ENCODE assay signal across 8 mouse cellular contexts in genomic region chr9:57861951-57862471, GRCm38 (mm10). TPM values are rescaled to one million over a fixed set of nuclear protein-coding genes. Genes with fewer than 3 reads are reported as not detected.
DNase-seq lines count a peak whose midpoint lies in the region; ATAC-seq and TF ChIP-seq lines count a peak whose summit lies in the region.

No protein-coding gene starts in this region.

- H3K9ac ChIP-seq in intestine, postnatal 0 days (ENCODE audit: low read depth, low read length): no peak overlapping the region
- H3K9ac ChIP-seq in intestine, embryonic 15.5 days: no peak overlapping the region
- no peak overlapping the region for H3K9ac ChIP-seq in embryonic facial prominence, embryonic 14.5 days (ENCODE audit: low read depth, low read length)
- no peak overlapping the region for H3K9ac ChIP-seq in hindbrain, embryonic 14.5 days

- intact Hi-C loops in left cerebral cortex, postnatal 25 days (cut with DNase I): loop anchor here (1.0 to 2.0 kb wide), 2 partner anchors 49 to 136 kb away; partner anchors contain the start of gene Ubl7

- no peak for ATAC-seq in intestine, postnatal 0 days
- no peak for ATAC-seq in intestine, embryonic 15.5 days
- ATAC-seq in embryonic facial prominence, embryonic 14.5 days (ENCODE audit: low read depth): peak; percentile 71
- ATAC-seq in hindbrain, embryonic 14.5 days (ENCODE audit: low FRiP score): peak; percentile 79; the same call in 1 of the 2 replicates

- H3K27me3 ChIP-seq in intestine, postnatal 0 days (replicated peaks; ENCODE audit: control insufficient read depth, insufficient read depth, low read length): no peaks in the 10 kb centered on the region
- no peaks in the 10 kb centered on the region for H3K27me3 ChIP-seq in intestine, embryonic 15.5 days (replicated peaks)
- no peaks in the 10 kb centered on the region for H3K27me3 ChIP-seq in embryonic facial prominence, embryonic 14.5 days (replicated peaks; ENCODE audit: control insufficient read depth, insufficient read depth, low read length)
- H3K27me3 ChIP-seq in hindbrain, embryonic 14.5 days (ENCODE audit: control insufficient read depth, insufficient read depth, low read length): no peaks in the 10 kb centered on the region

- H3K4me2 ChIP-seq in intestine, postnatal 0 days (replicated peaks; ENCODE audit: low read depth): no peak overlapping the region
- no peak overlapping the region for H3K4me2 ChIP-seq in intestine, embryonic 15.5 days (replicated peaks)
- no peak overlapping the region for H3K4me2 ChIP-seq in embryonic facial prominence, embryonic 14.5 days (ENCODE audit: low read depth, low read length)
- peak overlapping the region; percentile 18; the same call in 1 of the 2 replicates for H3K4me2 ChIP-seq in hindbrain, embryonic 14.5 days (replicated peaks)

- no peak overlapping the region for H3K27ac ChIP-seq in intestine, postnatal 0 days (ENCODE audit: low read depth, low read length)
- no peak overlapping the region for H3K27ac ChIP-seq in intestine, embryonic 15.5 days
- no peak overlapping the region for H3K27ac ChIP-seq in embryonic facial prominence, embryonic 14.5 days (replicated peaks; ENCODE audit: low read depth, low read length)
- no peak overlapping the region for H3K27ac ChIP-seq in hindbrain, embryonic 14.5 days

- H3K4me1 ChIP-seq in intestine, postnatal 0 days (replicated peaks; ENCODE audit: control insufficient read depth, insufficient read depth, low read length): no peaks in the 10 kb centered on the region
- no peaks in the 10 kb centered on the region for H3K4me1 ChIP-seq in intestine, embryonic 15.5 days (replicated peaks)
- H3K4me1 ChIP-seq in embryonic facial prominence, embryonic 14.5 days (ENCODE audit: control insufficient read depth, insufficient read depth, low read length): no peaks in the 10 kb centered on the region
- H3K4me1 ChIP-seq in hindbrain, embryonic 14.5 days (replicated peaks; ENCODE audit: control insufficient read depth, insufficient read depth, low read length): no peaks in the 10 kb centered on the region

- WGBS in intestine, postnatal 0 days: 47% methylated on average over 9 of the region's 9 CpGs
- 47% methylated on average over 9 of the region's 9 CpGs for WGBS in intestine, embryonic 15.5 days
- 43% methylated on average over 9 of the region's 9 CpGs for WGBS in embryonic facial prominence, embryonic 14.5 days
- WGBS in hindbrain, embryonic 14.5 days: 32% methylated on average over 9 of the region's 9 CpGs

- no peaks in the 10 kb centered on the region for H3K9me3 ChIP-seq in intestine, postnatal 0 days (ENCODE audit: control insufficient read depth)
- no peaks in the 10 kb centered on the region for H3K9me3 ChIP-seq in intestine, embryonic 15.5 days
- H3K9me3 ChIP-seq in embryonic facial prominence, embryonic 14.5 days (ENCODE audit: control insufficient read depth, low read length): no peaks in the 10 kb centered on the region
- H3K9me3 ChIP-seq in hindbrain, embryonic 14.5 days (ENCODE audit: control insufficient read depth, low read length): no peaks in the 10 kb centered on the region

- peak; percentile 71 for DNase-seq in adrenal gland, postnatal 14 days
- peak; percentile 58 for DNase-seq in embryonic facial prominence, embryonic 14.5 days (ENCODE audit: low spot score)
- DNase-seq in hindbrain, embryonic 14.5 days (ENCODE audit: low spot score): peak; percentile 79
- peak; percentile 62 to 88 for DNase-seq in left cerebral cortex, postnatal 25 days (ENCODE audit: low spot score in 2 of 2)
- DNase-seq in monocyte, adult 2 months (ENCODE audit: low read depth in 1 of 2, low spot score in 2 of 2): peak; percentile 18 to 27
- peak; percentile 49 to 70 for DNase-seq in spleen, postnatal 4 days (ENCODE audit: low spot score in 2 of 2)

- TF ChIP-seq CTCF in intestine, postnatal 0 days (IDR thresholded peaks at IDR 0.05; ENCODE audit: low read depth): peak; percentile 85

- no peak overlapping the region for H3K4me3 ChIP-seq in intestine, postnatal 0 days (ENCODE audit: low read depth, low read length)
- H3K4me3 ChIP-seq in intestine, embryonic 15.5 days (replicated peaks): no peak overlapping the region
- H3K4me3 ChIP-seq in embryonic facial prominence, embryonic 14.5 days (ENCODE audit: low read depth, low read length): no peak overlapping the region
- no peak overlapping the region for H3K4me3 ChIP-seq in hindbrain, embryonic 14.5 days (replicated peaks; ENCODE audit: low read length)

- no peaks in the 10 kb centered on the region for H3K36me3 ChIP-seq in intestine, postnatal 0 days (ENCODE audit: control insufficient read depth, insufficient read depth)
- no peaks in the 10 kb centered on the region for H3K36me3 ChIP-seq in intestine, embryonic 15.5 days
- no peaks in the 10 kb centered on the region for H3K36me3 ChIP-seq in embryonic facial prominence, embryonic 14.5 days (ENCODE audit: control insufficient read depth, insufficient read depth, low read length)
- no peaks in the 10 kb centered on the region for H3K36me3 ChIP-seq in hindbrain, embryonic 14.5 days (replicated peaks; ENCODE audit: control insufficient read depth, insufficient read depth)

RNA-seq across cellular contexts. Expression of gene Arid3b, which starts 25.4 kb away (rescaled TPM):
- polyA plus RNA-seq in intestine, postnatal 0 days (2015; fragmentation: Nextera tagmentation; extraction: Ambion mirVana): 5.2 and 5.4 TPM in 2 replicates
- 7.4 and 7.8 TPM in 2 replicates for polyA plus RNA-seq in intestine, embryonic 15.5 days (2015; fragmentation: Nextera tagmentation; extraction: Ambion mirVana)
- 4.2 and 6.1 TPM in 2 replicates for total RNA-seq in adrenal gland, postnatal 14 days (2021)
- 3.8 and 4.1 TPM in 2 replicates for polyA plus RNA-seq in embryonic facial prominence, embryonic 14.5 days (2014; fragmentation: Nextera tagmentation; extraction: Ambion mirVana)
- 6.6 and 8.1 TPM in 2 replicates for polyA plus RNA-seq in hindbrain, embryonic 14.5 days (2014; fragmentation: Nextera tagmentation; extraction: Ambion mirVana)
- total RNA-seq in left cerebral cortex, postnatal 25 days (2021): 10 to 100 TPM in 1 of 2 experiments, 1 to 10 TPM in 1; 8.7 to 10.7 TPM

RNA-seq across cellular contexts. Expression of gene Ubl7, which starts 48.8 kb away (rescaled TPM):
- polyA plus RNA-seq in intestine, postnatal 0 days (2015; fragmentation: Nextera tagmentation; extraction: Ambion mirVana): 77.1 and 80.7 TPM in 2 replicates
- 89.0 and 91.1 TPM in 2 replicates for polyA plus RNA-seq in intestine, embryonic 15.5 days (2015; fragmentation: Nextera tagmentation; extraction: Ambion mirVana)
- 71.6 and 82.1 TPM in 2 replicates for total RNA-seq in adrenal gland, postnatal 14 days (2021)
- 85.0 and 99.3 TPM in 2 replicates for polyA plus RNA-seq in embryonic facial prominence, embryonic 14.5 days (2014; fragmentation: Nextera tagmentation; extraction: Ambion mirVana)
- 151 and 160 TPM in 2 replicates for polyA plus RNA-seq in hindbrain, embryonic 14.5 days (2014; fragmentation: Nextera tagmentation; extraction: Ambion mirVana)
- 100 to 1,000 TPM; 103 to 113 TPM for total RNA-seq in left cerebral cortex, postnatal 25 days (2021)

Comparison
In these comparisons a context has a peak if more than half of its experiments do, and no peak if none do; other contexts are left out.
1. ATAC-seq: peak in embryonic facial prominence, embryonic 14.5 days (single experiment) and hindbrain, embryonic 14.5 days (single experiment); none in intestine, postnatal 0 days (single experiment) and intestine, embryonic 15.5 days (single experiment).
2. DNase-seq: peak in every context shown above with its lines; median percentile 79 in hindbrain, embryonic 14.5 days; 75 in left cerebral cortex, postnatal 25 days; 71 in adrenal gland, postnatal 14 days; 60 in spleen, postnatal 4 days; 58 in embryonic facial prominence, embryonic 14.5 days; 22 in monocyte, adult 2 months.